Mouse (Mus musculus): ENCODE measurements around the gene Faap24.

The Faap24 gene

DNA sequence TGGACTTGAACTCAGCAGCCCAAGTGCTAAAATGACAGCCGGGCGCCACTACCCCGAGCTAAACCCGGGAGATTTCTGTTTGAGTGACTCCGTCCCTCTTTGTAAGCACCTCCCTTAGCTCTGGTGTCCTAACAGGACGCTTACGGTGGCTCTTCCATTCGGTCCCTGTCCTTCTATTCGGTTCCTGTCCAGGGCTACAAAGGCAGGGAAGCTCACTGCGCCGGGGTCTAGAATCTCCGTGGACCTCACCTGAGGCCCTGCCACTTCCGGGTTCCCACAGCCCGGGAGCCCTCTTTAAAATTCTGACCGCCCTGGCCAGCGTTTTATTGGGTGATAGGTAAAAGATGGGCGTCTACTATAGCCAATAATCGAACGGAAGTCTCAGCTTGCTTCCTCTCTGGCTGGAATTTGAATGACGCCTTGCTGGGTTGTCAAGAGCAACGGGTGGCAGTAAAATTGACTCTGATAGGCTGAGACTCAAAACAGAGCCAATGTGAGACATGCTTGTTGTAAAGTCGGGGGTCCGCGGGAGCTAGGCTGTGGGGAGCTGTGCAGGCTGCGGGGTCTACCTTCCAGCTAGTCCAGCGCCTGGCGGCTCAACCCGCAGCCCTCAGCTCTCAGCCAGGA, at the start of gene Faap24, which contains the start of gene Cep89:
TSS of gene Faap24 (minus strand) at position 295 of the 627 bp plus-strand sequence.
TSS of gene Cep89 (plus strand) at position 494 of the 627 bp plus-strand sequence.
- peak; percentile 87 for DNase-seq (ENCODE audit: low spot score)

DNA sequence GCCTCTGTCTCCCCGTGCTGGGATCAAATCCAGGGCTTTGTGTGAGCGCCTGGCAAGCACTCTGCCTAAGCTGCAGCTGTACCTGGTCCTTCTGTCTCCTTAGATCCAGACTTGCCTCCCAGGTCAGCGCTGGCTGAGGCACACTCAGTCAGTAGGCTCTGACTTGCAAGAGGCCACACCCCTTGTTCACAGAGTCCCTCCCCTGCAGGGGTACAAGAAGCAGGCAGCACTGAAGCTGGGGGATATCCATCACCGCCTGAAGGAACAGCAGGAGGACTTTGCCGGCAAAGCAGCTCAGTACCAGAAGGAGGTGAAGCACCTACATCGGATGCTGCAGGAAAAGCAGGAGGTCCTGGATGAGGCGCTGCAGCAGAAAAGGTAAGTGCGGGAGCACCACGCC, 38.6 kb upstream of the Faap24 start:
- no peak for DNase-seq (ENCODE audit: low spot score)

DNA sequence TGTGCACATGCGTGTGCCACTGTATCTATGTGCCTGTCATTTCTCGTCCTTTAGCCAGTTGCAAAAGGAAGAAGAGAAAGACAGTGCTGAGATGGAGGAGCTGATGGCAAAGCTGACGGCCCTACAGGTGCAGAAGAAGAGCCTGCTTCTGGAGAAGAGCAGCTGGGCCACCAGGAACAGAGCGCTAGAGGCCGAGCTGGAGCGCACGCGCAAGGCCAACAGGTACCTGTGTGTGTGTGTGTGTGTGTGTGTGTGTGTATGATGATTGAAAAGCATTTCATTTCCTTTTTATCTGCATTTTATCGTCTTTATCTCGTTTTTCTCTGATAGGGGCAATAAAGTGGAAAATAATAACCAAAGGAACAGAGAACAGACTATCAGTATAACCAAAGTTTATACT, 31.5 kb upstream of the Faap24 start:
- no peak for DNase-seq (ENCODE audit: low spot score)

DNA sequence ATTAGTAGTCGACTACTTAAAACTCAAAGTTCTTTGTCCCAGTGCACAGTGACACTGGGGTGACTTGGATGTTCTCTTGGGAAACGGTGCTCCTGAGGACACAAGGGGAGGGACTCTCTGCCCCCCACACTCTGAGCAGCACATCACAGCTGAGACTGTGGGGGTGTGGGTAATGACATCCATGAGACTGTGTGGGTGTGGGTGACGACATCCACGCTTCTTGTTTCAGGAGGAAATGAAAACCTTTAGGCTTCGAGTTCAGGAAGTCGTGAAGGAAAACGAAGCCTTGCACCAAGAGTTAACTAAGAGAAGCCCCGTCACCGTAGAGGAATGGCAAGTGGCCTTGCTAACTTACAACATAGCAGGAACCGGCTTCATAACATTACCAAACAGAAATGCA, 26.4 kb upstream of the Faap24 start:
- no peak for DNase-seq (ENCODE audit: low spot score)

DNA sequence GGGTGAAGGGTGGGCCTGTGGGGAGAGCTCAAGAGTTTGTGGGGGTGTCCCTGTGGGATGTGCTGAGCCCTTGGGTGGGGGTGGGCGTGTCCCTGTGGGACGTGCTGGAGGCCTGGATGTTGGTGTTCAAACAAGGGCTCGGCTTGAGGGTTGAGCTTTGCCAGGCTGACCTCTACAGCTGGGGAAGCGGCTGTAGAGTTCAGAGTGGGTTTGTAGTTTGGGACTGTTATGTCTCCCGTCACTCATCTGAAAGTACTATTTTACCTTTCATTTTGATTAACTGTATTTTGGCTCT, 20.0 kb upstream of the Faap24 start:
- no peak for DNase-seq (ENCODE audit: low spot score)

DNA sequence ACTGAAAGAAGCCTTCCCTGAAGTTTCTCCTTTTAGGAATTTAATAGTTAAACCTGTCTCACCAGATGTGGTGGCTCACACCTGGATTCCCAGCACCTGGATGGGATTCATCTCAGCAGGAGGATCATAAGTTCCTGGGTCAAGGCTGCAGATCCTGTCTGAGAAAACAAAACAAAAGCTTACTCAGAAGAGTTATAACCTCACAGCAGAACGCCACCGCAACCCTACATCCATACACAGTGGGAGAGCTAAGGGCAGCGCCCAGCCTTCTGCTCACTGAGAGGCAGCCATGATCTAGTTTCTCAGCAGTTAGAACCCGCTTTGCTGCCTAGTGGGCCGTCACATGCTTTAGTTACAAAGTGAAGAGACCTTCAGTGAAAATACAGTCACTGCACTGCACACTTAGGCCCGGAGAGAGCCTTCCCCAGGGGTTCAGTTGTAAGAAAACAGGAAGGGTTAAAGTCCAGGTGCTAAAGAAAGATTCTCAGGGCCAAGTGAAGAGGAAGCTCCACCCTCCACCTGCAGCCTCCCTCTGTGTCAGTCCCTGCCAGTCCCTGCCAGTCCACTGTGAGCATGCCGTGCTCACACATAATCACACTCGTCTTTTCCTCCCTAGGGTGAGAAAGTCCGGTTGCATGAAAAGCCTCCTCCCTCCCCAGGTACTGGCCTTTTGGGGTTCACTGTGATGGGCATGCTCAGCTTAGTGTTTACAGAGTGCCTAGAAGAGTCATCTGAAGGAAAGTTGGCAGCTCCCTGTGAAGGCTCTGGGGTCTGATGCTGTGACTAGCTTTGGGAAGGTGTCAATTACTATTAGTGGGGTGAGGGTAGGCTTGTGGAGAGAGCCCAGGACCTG, 19.4 kb upstream of the Faap24 start:
- DNase-seq (ENCODE audit: low spot score), result no peak

DNA sequence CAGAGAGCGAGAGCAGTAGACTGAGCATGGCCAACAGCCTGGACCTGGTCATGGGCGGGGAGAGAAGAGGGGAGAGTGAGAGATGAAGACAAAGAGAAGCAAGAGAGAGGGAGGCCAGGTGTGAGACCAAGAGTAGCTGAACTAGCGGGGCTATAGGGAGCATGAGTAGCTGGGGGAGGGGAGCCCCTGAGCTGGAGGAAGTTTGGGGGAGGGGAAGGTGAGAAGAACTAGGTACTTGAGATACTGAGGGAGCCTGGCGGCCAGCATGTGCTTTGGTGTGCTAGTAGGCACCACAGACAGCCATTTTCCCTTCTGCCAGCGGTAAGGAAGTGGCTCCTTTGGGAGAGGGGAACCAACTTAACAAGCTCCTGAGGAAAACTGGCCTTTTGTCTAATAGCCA, 18.6 kb upstream of the Faap24 start:
- DNase-seq (ENCODE audit: low spot score), result no peak

DNA sequence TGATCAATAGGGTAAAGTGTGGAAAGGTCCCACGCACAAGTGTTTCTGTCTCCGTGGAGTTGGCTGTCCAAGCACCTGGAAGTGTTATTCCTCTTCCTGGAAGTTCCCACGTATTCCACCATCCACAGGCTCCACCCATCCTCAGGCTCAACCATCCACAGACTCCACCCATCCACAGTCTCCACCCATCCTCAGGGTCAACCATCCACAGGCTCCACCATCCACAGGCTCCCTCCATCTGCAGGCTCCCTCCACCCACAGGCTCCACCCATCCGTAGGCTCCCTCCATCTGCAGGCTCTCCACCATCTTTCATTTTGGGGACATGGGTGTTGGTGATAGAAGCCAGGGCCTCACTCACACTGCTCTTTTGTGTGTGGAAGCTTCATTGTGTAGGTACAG, 4.5 kb upstream of the Faap24 start:
- DNase-seq (ENCODE audit: low spot score), result no peak

DNA sequence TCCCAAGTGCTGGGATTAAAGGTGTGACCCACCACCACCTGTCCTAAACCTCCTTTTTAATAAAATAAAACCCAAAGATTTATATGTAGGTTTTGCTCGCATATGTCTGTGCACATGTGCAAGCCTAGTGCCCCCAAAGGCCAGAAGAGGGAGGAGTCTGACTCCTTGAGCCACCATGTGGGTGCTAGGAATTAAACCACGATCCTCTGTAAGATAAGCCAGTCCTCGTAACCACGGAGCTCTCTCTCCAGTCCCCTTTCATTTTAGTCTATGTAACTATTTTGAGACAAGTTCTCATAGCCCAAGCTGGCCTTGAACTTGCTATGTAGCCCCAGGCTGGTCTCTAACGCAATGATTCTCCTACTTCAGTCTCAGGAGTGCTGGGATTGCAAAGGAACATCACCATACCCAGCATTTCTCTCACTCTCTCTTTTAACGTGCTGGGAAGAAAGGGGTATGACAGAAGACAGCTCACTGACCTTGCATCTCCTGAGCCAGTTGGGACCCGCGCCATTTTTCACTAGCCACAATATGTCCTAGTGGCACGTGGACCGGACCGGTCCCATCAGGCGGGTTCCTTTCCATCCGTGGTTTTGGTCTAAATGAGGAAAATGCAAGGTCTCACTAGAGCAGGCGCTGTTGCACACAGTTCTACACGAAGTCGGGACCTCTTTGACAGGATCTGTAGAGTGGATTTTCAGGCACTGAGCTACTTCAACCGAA, 741 bp downstream of the Faap24 start:
- DNase-seq (ENCODE audit: low spot score), result no peak

DNA sequence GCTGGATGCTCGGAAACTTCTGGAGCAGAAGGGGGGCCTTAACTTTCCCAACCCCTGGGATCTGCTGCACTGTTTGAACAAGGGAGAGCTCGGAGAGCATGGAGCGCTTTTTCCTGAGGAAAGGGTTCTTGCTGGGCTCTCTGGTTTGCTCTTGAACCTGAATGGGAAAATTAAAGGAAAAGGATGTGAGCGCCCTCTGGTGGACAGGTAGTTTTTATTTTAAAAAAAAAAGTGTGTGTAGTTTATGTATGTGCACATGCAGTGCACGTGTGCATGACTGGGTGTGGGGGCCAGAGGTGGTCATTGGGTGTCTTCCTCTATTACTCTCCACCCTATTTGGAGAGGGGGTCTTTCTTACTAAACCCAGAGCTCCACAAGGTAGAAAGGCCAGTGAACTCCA, 3.7 kb downstream of the Faap24 start:
- DNase-seq (ENCODE audit: low spot score), result peak; percentile 48

DNA sequence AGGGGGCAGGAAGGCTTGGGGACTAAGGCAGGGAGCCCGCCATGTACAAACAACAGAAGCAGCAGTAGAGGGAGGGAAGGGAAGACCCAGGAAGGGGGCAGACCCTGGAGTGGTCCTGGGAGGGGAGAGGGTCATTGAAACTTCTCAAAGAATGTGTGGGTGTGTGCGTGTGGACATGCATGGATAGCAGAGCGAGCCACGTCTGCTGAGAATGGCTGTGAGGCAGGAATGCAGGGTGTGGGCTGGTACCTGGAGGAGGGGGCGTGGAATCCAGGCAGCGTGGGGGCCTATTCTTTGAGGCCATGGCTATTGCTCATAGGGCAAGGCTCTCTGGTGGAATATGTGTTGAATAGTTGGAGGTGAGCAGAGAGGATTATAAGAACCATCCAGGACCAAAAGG, 7.9 kb downstream of the Faap24 start:
- no peak for DNase-seq (ENCODE audit: low spot score)

DNA sequence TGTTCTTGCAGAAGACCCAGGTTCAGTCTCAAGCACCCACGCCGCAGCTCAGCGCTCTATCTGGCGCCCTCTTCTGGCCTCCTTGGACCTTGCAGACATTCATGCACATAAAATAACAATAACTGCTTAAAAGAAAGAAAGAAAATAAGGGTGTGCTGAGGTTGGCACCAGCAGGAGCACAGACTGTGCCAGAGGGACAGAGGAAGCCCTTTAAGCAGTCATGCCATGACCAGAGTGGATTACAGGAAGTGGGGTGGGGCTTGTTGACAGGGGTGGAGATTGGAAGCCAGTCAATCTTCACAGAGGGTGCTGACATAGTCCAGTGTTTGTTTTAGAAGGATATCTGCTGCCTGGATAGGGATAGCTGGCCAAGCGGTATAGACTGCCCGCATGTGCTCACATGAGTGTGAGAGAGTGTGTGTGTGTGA, 10.1 kb downstream of the Faap24 start:
- no peak for DNase-seq (ENCODE audit: low spot score)

DNA sequence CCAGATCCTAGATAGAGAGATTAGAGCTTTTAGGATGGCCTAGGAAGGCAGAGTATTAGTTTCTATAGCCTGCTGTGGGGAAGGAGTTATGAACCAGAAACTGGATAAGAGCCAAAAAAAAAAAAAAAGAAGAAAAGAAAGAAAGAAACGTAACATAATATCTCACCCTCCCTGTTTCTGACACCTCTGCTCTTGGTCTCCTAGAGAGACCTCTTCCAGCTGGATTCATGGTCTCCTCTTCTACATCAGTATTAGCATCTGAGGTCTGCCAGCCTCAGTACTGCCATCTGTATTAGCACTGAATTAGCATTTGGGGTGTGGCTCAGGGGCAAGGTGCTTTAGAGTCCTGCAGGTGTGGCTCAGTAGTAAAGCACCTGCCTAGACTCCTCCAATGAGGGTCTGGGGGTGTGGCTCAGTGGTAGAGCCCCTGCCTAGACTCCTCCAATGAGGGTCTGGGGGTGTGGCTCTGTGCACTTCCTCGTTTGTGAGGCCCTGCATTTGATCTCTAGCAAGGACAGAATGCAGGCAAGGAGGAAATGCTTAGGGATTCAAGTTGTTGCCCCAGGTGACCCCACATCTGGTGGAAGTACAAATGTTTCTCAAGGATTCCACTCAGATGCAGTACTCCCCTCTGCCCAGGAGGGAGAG, 13.8 kb downstream of the Faap24 start:
- DNase-seq (ENCODE audit: low spot score), result no peak

DNA sequence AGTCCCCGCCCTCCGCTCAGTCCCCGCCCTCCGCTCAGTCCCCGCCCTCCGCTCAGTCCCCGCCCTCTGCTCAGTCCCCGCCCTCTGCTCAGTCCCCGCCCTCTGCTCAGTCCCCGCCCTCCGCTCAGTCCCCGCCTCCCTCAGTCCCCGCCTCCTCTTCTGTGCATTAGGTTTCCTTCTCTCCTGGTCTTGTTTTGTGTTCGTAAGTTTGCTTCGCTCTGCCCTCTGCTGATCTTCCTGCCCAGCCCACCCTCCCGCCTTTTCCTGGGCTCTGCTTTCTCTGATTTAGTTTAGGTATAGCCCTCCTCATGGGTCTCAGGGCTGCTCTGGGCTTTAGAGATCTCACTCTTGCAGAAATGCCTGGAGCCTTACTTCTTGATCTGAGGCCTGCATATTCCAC, 14.8 kb downstream of the Faap24 start:
- no peak for DNase-seq (ENCODE audit: low spot score)

DNA sequence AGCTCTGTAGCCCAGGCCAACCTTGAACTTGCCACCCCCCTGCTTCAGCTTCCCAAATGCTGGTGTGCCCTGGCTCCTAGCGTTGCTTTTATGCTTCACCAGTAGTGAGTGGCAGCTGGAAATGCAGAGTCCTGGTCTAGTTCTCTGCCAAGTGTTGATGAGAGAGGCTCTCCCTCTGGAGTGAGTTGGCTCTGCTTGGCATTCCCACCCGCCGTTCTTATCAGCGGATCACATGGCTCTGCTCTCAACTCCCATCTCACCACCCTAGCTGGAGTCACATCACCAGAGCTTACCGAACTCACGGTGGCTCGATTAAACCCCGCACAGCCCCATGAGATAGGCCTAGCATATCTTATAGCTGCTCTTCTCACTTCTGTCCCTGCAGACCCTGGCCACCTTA, 16.3 kb downstream of the Faap24 start:
- DNase-seq (ENCODE audit: low spot score), result no peak

DNA sequence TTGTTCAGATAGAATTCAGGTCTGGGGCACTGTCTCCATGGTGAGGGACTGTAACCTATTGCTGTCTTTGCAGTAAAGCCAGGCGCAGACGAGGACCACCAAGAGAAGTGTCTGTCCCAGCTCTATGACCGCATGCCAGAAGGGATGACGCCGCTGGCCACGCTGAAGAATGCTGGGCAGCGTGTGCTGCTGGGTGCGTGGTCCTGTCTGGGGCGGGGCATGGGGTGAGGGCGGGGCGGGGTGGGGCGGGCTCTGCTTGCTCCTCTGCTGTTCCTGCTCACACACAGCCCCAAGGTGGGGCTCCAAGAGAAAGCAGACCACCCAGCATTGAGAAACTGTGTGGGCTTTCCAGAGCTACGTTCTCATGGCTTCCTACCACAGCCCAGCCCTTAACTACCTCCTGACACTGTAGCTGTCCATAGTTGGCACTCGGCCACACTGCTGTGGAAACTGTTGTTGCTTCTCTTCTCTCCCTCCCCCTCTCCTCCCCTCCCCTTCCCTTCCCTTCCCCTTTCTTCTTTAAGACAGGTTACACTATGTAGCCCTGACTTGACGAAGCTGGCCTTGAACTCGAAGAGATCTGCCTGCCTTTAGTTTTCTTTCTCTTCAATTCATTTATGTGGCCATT, 17.0 kb downstream of the Faap24 start:
- DNase-seq (ENCODE audit: low spot score), result no peak

DNA sequence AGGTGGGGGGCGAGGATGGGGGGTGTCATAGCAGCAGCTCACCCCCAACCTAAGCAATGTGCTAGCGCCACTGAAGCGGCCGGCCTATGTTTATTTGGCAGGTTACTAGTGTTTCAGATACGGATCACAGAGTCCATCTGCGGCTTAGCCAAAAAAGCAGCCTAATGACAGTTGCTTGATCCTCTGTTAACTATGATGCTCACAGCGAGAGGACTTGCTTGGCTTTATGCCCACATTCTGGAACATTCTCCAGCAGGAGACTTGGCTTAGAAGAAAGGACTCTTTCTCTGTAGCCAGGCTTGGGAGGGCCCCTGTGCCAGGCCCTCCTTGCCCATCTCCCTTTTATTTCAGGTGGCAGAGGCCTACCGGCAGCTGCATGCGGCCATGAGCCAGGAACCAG, 20.0 kb downstream of the Faap24 start:
- DNase-seq (ENCODE audit: low spot score), result no peak

DNA sequence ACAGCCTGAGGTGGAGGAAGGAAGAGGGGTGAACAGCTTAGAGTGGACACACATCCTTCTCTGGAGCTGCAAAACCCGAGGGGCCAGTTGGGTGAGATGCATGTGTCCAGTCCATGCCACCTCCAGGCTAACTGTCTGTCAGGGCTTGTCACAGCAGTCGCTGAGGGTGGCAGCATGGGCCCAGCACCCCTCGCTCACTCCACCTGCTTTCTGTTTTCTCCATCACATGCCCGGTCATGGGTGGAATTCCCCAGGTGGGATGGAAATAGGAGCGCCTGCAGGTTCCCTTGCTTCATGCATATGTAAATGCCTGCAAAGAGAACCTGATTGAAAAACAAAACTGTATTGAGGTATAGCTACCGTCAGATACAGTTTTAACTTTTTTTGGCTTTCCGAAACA, 22.4 kb downstream of the Faap24 start:
- DNase-seq (ENCODE audit: low spot score), result no peak

DNA sequence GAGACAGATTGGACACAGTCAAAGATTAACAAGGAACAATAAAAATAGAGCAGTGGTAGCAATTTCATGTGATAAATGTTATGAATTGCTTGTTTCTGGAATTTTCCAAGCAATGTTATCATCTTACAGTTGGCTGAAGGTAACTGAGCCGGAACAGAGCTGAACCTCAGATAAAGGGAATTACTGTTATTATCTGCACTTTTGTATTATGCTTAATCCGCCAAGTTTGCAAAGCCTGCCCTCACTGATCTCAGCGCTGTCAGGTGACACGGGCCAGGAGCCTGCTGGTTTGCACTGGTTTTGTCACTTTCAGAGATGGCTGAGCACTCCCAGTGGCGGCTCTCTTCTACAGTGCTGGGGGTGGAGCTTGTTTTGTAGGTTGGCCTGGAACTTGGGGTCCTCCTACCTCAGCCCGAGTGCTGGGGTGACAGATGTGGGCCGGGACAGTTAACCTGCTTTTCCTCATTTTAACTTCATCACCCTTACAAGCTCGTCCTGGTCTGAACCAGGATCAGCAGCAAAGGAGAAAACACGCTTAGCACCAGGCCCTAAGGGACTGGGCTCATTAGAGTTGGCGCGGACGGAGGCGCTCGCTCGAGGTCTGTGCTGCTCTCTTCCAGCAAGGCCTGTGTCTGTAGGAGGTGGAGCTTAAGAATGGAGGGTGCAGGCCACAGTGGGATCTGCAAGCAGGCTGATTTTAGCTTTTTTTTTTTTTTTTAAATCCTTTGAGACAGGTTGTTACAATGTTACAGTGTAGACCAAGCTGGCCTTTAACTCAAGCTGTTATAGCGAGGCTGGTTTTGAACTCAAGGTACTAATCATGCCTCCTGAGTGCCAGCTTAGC, 23.3 kb downstream of the Faap24 start:
- no peak for DNase-seq (ENCODE audit: low spot score)

DNA sequence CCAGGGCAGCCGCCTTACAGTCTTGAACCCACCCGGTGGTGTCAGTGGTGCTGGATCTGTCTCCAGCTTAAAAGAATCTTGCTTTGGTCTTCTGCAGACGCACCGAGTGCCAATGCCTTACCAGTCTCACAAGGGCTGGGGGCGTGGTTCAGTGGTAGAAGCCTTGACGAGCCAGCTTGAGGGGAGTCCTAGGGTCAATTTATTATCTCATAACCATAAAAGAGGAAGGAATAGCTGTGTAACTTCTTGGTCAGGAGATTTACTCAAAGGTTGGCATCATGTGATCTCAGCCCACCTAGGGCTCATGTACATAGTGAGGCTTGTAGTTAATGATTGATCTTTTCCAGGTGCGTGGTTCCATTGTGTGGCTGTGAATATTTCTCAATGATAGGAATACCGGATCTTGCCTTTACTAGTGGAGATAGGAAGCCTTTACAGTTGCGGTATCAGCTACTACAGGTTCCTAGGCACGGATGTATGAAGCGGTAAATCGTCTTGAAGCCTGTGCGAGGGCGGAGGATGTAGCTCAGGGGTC, 24.1 kb downstream of the Faap24 start:
- no peak for DNase-seq (ENCODE audit: low spot score)

DNA sequence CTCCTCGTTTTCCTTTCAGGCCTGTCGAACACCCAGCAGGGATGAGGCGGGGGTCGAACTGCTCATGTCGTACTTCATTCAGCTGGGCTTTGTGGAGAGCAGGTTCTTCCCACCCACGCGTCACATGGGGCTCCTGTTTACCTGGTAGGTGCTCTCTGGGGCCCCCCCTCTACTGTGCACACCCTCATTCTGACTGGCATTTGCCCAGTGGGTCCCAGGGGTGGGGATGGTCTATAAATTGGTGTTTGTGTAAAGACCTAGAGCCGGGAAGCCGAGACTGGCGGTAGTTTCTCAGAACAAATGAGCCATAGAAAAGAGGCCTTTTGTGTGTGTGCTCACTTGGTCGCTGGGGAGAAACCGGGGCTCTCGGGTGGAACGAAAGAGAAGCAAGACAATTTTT, 25.5 kb downstream of the Faap24 start:
- no peak for DNase-seq (ENCODE audit: low spot score)
